Mouse (Mus musculus) small intestine, adult 2 months (tissue): Measurements from ENCODE around the gene Ppp1r21.

Experiments used
- CTCF ChIP-seq: fragments of 200-500 bp; IDR thresholded peaks from 2 replicates; pipeline ENCODE4 v1.5.1; 2012; ENCODE audit warnings: low read depth, mild to moderate bottlenecking, control low read depth, inconsistent platforms, low read length, moderate library complexity, mixed read lengths; ENCODE audit not compliant: insufficient replicate concordance, insufficient read length; ENCODE audit errors: extremely low read depth
- POLR2A ChIP-seq: fragments of 200-500 bp; IDR thresholded peaks from 2 replicates; pipeline ENCODE4 v1.6.1; 2012; ENCODE audit warnings: low read depth, mild to moderate bottlenecking, control low read depth, inconsistent platforms, low read length, moderate library complexity

GRCm38 (mm10) chr17:88527781-88528180, 2.1 kb upstream of the Ppp1r21 start:
- no peak for TF ChIP-seq CTCF
- no peak for TF ChIP-seq POLR2A
